Mouse (Mus musculus) left cerebral cortex, adult 2 months (tissue): ENCODE data around the gene Sorbs1. TPM values are rescaled to one million over a fixed set of nuclear protein-coding genes. Genes with fewer than 3 reads are reported as not detected.
A peak's percentile ranks its signal among the peaks of the same experiment; 100 is the strongest.

ENCODE experiments used
- DNase-seq, 2 experiments: peaks; one replicate each; pipeline ENCODE4 v3.0.0; 2021 to 2022; ENCODE audit warnings: low spot score in 2 of 2, mixed read lengths in 1 of 2; ENCODE audit errors: extremely low spot score in 1 of 2
- H3K27ac ChIP-seq: fragments of 200-600 bp; 2 replicates; pipeline ENCODE4 v1.8.1; 2022
- H3K4me3 ChIP-seq: fragments of 200-600 bp; 2 replicates; pipeline ENCODE4 v1.8.1; 2022
- CTCF ChIP-seq: fragments of 200-600 bp; IDR thresholded peaks from 2 replicates; pipeline ENCODE4 v1.8.1; 2022; ENCODE audit warnings: antibody characterized with exemption, mild to moderate bottlenecking, moderate library complexity
- intact Hi-C: fragments of 180-260 bp; cut with DNase I; formaldehyde crosslinking; loops from one replicate; pipeline ENCODE4 v1.15.1; 2025
- total RNA-seq, 2 experiments: library from RNA; stranded (reverse); gene quantifications; 2 replicates each; pipeline ENCODE4 v1.2.3; 2021

Gene Sorbs1
- total RNA-seq, 2 experiments from 2014 or later, result 160 to 161 TPM

GRCm38 (mm10) chr19:40314252-40314651 is 199.3 kb downstream of the Sorbs1 start:
- DNase-seq, result no peak
- H3K4me3 ChIP-seq, result no peak overlapping the region
- intact Hi-C loops, result no loop called here
- no peak for TF ChIP-seq CTCF
- H3K27ac ChIP-seq, result no peak overlapping the region

GRCm38 (mm10) chr19:40311631-40312030 is 201.9 kb downstream of the Sorbs1 start:
- Histone ChIP-seq H3K4me3 (no peak overlapping the region), H3K27ac (no peak overlapping the region)
- intact Hi-C loops, result no loop called here
- no peak for DNase-seq
- TF ChIP-seq CTCF, result no peak

- no peak overlapping the region for H3K27ac ChIP-seq
- no peak for TF ChIP-seq CTCF
- DNase-seq, result no peak
- H3K4me3 ChIP-seq, result no peak overlapping the region
- intact Hi-C loops, result no loop called here
Observed at GRCm38 (mm10) chr19:40310410-40311130, 203.0 kb downstream of the Sorbs1 start.

- DNase-seq, result no peak
- no peak overlapping the region for H3K4me3 ChIP-seq
- intact Hi-C loops, result no loop called here
- H3K27ac ChIP-seq, result no peak overlapping the region
- no peak for TF ChIP-seq CTCF
Observed at GRCm38 (mm10) chr19:40309911-40310310, 203.7 kb downstream of the Sorbs1 start.

- no peak overlapping the region for H3K4me3 ChIP-seq
- no peak for DNase-seq
- no peak for TF ChIP-seq CTCF
- H3K27ac ChIP-seq, result peak overlapping the region; percentile 53
- intact Hi-C loops, result no loop called here
Observed at GRCm38 (mm10) chr19:40307550-40307949, 206.0 kb downstream of the Sorbs1 start.

GRCm38 (mm10) chr19:40306631-40307030 is 206.9 kb downstream of the Sorbs1 start:
- Histone ChIP-seq H3K4me3 (no peak overlapping the region), H3K27ac (no peak overlapping the region)
- no peak for TF ChIP-seq CTCF
- no peak for DNase-seq
- intact Hi-C loops, result no loop called here

- intact Hi-C loops, result no loop called here
- Histone ChIP-seq H3K27ac (no peak overlapping the region; the same call in 1 of the 2 replicates), H3K4me3 (no peak overlapping the region)
- TF ChIP-seq CTCF, result no peak
- DNase-seq, result no peak
Observed at GRCm38 (mm10) chr19:40305456-40305855, 208.1 kb downstream of the Sorbs1 start.

GRCm38 (mm10) chr19:40302916-40303315 is 210.7 kb downstream of the Sorbs1 start:
- intact Hi-C loops, result no loop called here
- no peak overlapping the region for H3K4me3 ChIP-seq
- TF ChIP-seq CTCF, result peak; percentile 45
- no peak for DNase-seq
- peak overlapping the region; percentile 38 for H3K27ac ChIP-seq

- H3K27ac ChIP-seq, result peak overlapping the region; percentile 38
Observed at GRCm38 (mm10) chr19:40302477-40302876, 211.1 kb downstream of the Sorbs1 start.

GRCm38 (mm10) chr19:40299983-40300759 is 213.4 kb downstream of the Sorbs1 start:
- intact Hi-C loops, result no loop called here
- no peak for TF ChIP-seq CTCF
- Histone ChIP-seq H3K27ac (peak overlapping the region; percentile 97), H3K4me3 (no peak overlapping the region)
- peak in 1 of 2 experiments; percentile 54 for DNase-seq

More at GRCm38 (mm10) chr19:40302477-40302876, 211.1 kb downstream of the Sorbs1 start:
- H3K4me3 ChIP-seq, result no peak overlapping the region
- intact Hi-C loops, result no loop called here
- no peak for TF ChIP-seq CTCF
- DNase-seq, result no peak

GRCm38 (mm10) chr19:40299182-40299581 is 214.4 kb downstream of the Sorbs1 start:
- peak overlapping the region; percentile 97 for H3K27ac ChIP-seq
- H3K4me3 ChIP-seq, result no peak overlapping the region
- intact Hi-C loops, result no loop called here
- no peak for DNase-seq
- TF ChIP-seq CTCF, result no peak

GRCm38 (mm10) chr19:40298574-40298973 is 215.0 kb downstream of the Sorbs1 start:
- Histone ChIP-seq H3K4me3 (no peak overlapping the region), H3K27ac (peak overlapping the region; percentile 97)
- no peak for TF ChIP-seq CTCF
- intact Hi-C loops, result no loop called here
- no peak for DNase-seq

- DNase-seq, result no peak
- H3K27ac ChIP-seq, result peak overlapping the region; percentile 97
- intact Hi-C loops, result no loop called here
- H3K4me3 ChIP-seq, result no peak overlapping the region
- TF ChIP-seq CTCF, result no peak
Observed at GRCm38 (mm10) chr19:40297798-40298144, 215.8 kb downstream of the Sorbs1 start.
